Mouse (Mus musculus): ENCODE results near the gene Errfi1.

- TF ChIP-seq GATA1 (IDR thresholded peaks at IDR 0.05; ENCODE audit: low read length), result no peak
- TF ChIP-seq TAL1 (IDR thresholded peaks at IDR 0.05; ENCODE audit: low read length), result no peak
Observed at GRCm38 (mm10) chr4:150869276-150870197, 15.8 kb downstream of the Errfi1 start.
